Mouse (Mus musculus) neural tube, embryonic 15.5 days (tissue): Measurements from ENCODE around the gene Bcas3. TPM values are rescaled to one million over a fixed set of nuclear protein-coding genes. Genes with fewer than 3 reads are reported as not detected.

Experiments used
- ATAC-seq: fragments of 200-750 bp; cut with Nextera tagmentation; 2 replicates; pipeline ENCODE4 v1.8.0; 2017; ENCODE audit warnings: mild to moderate bottlenecking, moderate TSS enrichment, moderate library complexity; ENCODE audit not compliant: low FRiP score
- H3K27ac ChIP-seq: fragments of 300-500 bp; sonication (generic); replicated peaks from 2 replicates; pipeline ENCODE4 v1.5.1; 2015; ENCODE audit warnings: mild to moderate bottlenecking, inconsistent platforms
- H3K27me3 ChIP-seq: fragments of 300-500 bp; sonication (generic); replicated peaks from 2 replicates; pipeline ENCODE4 v1.6.1; 2015; ENCODE audit warnings: inconsistent platforms
- H3K36me3 ChIP-seq: fragments of 300-500 bp; sonication (generic); 2 replicates; pipeline ENCODE4 v1.6.1; 2015; ENCODE audit warnings: inconsistent platforms
- H3K4me1 ChIP-seq: fragments of 300-500 bp; sonication (generic); 2 replicates; pipeline ENCODE4 v1.6.1; 2015; ENCODE audit warnings: inconsistent platforms
- H3K4me2 ChIP-seq: fragments of 300-500 bp; sonication (generic); 2 replicates; pipeline ENCODE4 v1.6.1; 2015; ENCODE audit warnings: inconsistent platforms, mild to moderate bottlenecking, moderate library complexity
- H3K4me3 ChIP-seq: fragments of 300-500 bp; sonication (generic); replicated peaks from 2 replicates; pipeline ENCODE4 v1.5.1; 2015; ENCODE audit warnings: mild to moderate bottlenecking, inconsistent platforms
- H3K9ac ChIP-seq: fragments of 300-500 bp; sonication (generic); replicated peaks from 2 replicates; pipeline ENCODE4 v1.6.1; 2015; ENCODE audit warnings: mild to moderate bottlenecking, inconsistent platforms
- H3K9me3 ChIP-seq: fragments of 300-500 bp; sonication (generic); replicated peaks from 2 replicates; pipeline ENCODE4 v1.6.1; 2016; ENCODE audit warnings: inconsistent platforms
- WGBS: fragments of 180-500 bp; shearing (Covaris S2); methylation state at CpG from one replicate; pipeline ENCODE4 v1.1.7; 2015; ENCODE audit warnings: mixed read lengths; 5-methylcytosine and 5-hydroxymethylcytosine counted together
- polyA plus RNA-seq: library from polyadenylated mRNA; unstranded; fragments of >200 nt; fragmentation: Nextera tagmentation; extraction: Ambion mirVana; gene quantifications from 2 replicates; pipeline ENCODE4 v1.2.1, GENCODE M21; 2015

Gene Bcas3
- polyA plus RNA-seq, 1 experiment from 2014 or later: 31.6 TPM

DNA sequence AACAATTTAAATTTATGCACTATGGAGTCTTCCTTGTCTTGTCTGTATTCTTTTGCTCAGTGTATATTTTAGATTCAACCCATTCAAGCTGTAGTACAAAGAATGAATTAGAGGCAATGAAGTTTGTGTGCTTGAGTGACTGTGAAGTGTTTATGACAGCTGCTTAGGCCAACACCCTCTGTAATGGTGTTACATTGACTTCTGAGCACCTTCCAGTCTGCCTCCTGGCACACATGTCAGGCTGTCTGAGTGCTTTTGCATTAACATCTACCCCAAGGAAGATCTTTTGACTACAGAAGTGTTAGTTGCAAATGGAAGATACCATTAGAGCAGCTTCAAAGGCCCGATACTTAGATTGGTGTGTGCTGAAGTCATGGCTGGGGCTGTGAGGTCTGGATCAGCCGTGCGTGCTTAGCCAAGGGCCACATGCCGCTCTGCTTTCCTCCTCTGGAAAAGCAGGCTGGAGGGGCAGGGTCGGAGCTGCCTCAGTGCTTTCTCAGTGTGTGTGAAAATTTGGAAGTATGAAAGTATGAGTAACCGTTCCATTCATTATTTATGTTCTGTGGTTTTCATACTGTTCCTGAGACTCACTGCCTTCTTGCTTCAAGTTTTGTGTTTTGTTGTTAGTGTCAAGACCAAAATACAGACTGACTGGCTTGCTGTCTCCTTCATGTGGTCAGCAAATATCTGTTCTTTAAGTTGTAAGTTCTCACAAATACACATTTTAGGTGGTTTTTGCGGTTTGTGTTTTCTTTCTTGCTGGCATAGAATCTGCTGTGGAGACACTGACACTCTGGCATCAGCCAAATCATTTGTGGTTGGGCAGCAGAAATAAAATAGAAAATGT lies 31.2 kb downstream of the Bcas3 start:
- no peaks in the 10 kb centered on the region for H3K9me3 ChIP-seq
- WGBS: 81% methylated on average over 7 of the region's 7 CpGs
- no peak overlapping the region for H3K27ac ChIP-seq
- H3K36me3 ChIP-seq: no peaks in the 10 kb centered on the region
- no peak overlapping the region for H3K9ac ChIP-seq
- no peaks in the 10 kb centered on the region for H3K27me3 ChIP-seq
- H3K4me1 ChIP-seq: peaks cover 3% of the 10 kb centered on the region; the same call in 1 of the 2 replicates
- no peak overlapping the region for H3K4me2 ChIP-seq
- ATAC-seq: no peak
- H3K4me3 ChIP-seq: no peak overlapping the region

DNA sequence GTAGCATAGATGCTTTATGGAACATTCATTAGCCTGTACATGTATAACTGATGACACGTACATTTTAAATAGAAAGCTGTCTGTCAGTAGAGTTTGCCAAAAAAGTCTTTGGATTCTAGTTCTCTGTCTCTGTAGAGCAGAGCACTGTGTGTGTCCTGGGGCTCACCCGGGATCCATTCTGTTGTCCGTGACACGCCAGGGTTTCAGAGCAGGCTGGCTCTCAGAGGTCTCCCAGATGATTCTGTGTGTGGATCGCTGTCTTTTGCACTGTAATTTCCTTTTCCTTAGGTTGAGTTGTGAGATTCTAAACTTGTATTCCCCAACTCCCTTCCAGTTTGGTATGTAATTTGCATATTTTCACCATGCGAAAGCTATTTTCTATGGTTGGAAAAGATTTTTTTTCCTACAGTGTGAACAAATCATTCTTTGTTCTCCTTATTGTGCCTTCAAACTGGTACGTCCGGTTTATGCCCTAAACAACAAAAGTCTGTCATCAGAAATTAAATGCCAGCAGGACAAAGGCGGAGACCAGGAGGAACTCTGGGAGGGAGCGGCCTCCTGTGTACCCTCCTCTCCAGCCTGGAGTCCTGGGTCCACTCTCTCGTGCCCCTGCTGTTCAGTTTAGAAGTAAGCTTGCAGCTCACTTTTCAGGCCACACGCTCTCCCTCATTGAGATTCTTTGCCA lies 39.4 kb downstream of the Bcas3 start:
- Histone ChIP-seq H3K27ac (no peak overlapping the region), H3K4me1 (peaks cover 5% of the 10 kb centered on the region), H3K36me3 (no peaks in the 10 kb centered on the region), H3K9me3 (no peaks in the 10 kb centered on the region), H3K27me3 (no peaks in the 10 kb centered on the region), H3K9ac (no peak overlapping the region), H3K4me2 (no peak overlapping the region), H3K4me3 (no peak overlapping the region)
- WGBS: 35% methylated on average over 12 of the region's 12 CpGs
- ATAC-seq: no peak

DNA sequence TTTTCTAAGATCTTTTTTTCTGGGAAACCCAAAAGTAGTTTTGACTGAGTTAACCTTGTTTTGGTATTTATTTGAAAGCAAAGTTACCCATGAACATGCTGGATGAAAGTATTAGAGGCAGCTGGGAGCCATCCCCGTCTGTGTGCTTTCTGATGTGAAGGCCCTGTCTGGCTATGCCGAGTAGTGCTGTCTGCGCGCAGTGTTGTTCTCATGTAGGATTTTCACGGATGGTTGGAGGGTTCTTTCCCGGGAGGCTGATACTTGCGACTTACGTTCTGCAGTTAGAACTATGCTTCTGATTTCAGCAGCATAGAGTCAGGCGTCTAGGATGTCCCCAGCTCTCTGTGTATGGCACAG lies 39.9 kb downstream of the Bcas3 start:
- H3K4me3 ChIP-seq: no peak overlapping the region
- H3K27ac ChIP-seq: no peak overlapping the region
- 38% methylated on average over 9 of the region's 9 CpGs for WGBS
- no peak overlapping the region for H3K9ac ChIP-seq
- peaks cover 5% of the 10 kb centered on the region for H3K4me1 ChIP-seq
- H3K9me3 ChIP-seq: no peaks in the 10 kb centered on the region
- no peaks in the 10 kb centered on the region for H3K36me3 ChIP-seq
- H3K27me3 ChIP-seq: no peaks in the 10 kb centered on the region
- ATAC-seq: no peak
- H3K4me2 ChIP-seq: no peak overlapping the region

DNA sequence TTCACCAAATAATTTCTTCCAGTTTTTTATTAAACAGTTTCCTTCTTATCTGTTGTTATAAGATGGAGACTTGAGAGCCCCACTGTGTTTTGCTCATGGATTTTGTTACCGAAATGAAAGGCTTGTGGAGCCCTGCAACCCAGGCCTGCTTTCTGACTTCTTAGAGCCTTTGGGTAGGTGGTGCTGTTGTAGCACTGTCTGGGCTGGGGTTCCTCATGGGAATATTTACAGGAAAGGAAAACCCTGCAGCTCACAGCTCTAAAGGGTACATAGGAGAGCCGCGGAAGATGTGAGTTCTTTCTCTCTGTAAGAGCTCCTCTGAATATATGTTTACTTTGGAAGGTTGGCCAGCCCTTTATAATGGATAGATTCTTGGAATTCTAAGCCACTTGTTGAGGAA lies 41.0 kb downstream of the Bcas3 start:
- H3K36me3 ChIP-seq: no peaks in the 10 kb centered on the region
- H3K9me3 ChIP-seq: no peaks in the 10 kb centered on the region
- H3K4me1 ChIP-seq: peaks cover 5% of the 10 kb centered on the region
- no peak for ATAC-seq
- no peaks in the 10 kb centered on the region for H3K27me3 ChIP-seq
- no peak overlapping the region for H3K4me3 ChIP-seq
- 72% methylated on average over 3 of the region's 3 CpGs for WGBS
- no peak overlapping the region for H3K9ac ChIP-seq
- H3K4me2 ChIP-seq: no peak overlapping the region
- H3K27ac ChIP-seq: no peak overlapping the region

DNA sequence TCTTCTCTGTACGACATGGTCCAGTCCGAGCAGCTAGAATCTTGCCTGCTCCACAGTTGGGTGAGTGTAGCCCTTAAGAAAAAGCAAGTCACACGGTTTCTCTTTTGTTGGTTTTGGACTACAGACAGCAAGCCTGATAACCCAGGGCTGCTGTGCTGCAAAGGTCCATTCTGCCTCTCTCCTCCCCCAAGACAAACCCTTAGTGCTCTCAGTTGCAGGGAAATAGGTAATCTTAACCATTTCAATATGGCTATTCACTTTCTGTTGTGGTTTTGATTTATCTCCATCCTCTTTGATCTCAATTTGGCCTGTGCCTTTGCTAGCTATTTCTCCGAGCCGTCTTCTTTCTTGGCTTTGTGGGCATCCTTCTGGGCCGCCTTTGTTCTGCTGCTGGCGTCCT lies 42.4 kb downstream of the Bcas3 start:
- H3K9me3 ChIP-seq: no peaks in the 10 kb centered on the region
- no peaks in the 10 kb centered on the region for H3K27me3 ChIP-seq
- no peaks in the 10 kb centered on the region for H3K36me3 ChIP-seq
- 31% methylated on average over 7 of the region's 7 CpGs for WGBS
- ATAC-seq: no peak
- no peak overlapping the region for H3K27ac ChIP-seq
- H3K4me2 ChIP-seq: no peak overlapping the region
- H3K4me3 ChIP-seq: no peak overlapping the region
- H3K9ac ChIP-seq: no peak overlapping the region
- peaks cover 5% of the 10 kb centered on the region for H3K4me1 ChIP-seq

DNA sequence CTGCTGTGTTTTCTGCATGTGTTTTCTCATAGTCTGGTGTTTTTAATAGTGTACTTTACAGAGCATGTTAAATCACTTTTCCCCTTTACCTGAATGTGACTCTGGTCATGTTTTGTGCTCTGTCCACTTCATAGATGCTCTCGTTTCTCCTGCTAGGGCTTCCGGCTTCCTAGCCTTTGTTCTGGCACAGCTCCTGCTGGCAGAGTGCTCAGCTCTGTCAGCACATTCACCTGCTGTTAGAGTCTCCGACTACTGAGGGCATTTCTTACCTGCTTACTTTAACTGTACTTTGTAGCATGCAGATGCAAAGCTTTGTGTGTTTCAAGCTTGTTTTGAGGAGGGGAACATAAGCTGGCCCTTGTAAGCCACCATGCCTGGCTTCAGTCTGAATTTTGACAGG lies 53.6 kb downstream of the Bcas3 start:
- WGBS: 72% methylated on average over 3 of the region's 3 CpGs
- Histone ChIP-seq H3K4me1 (no peaks in the 10 kb centered on the region), H3K9me3 (no peaks in the 10 kb centered on the region), H3K36me3 (no peaks in the 10 kb centered on the region), H3K4me2 (no peak overlapping the region), H3K27me3 (no peaks in the 10 kb centered on the region), H3K4me3 (no peak overlapping the region), H3K9ac (no peak overlapping the region), H3K27ac (no peak overlapping the region)
- ATAC-seq: no peak

DNA sequence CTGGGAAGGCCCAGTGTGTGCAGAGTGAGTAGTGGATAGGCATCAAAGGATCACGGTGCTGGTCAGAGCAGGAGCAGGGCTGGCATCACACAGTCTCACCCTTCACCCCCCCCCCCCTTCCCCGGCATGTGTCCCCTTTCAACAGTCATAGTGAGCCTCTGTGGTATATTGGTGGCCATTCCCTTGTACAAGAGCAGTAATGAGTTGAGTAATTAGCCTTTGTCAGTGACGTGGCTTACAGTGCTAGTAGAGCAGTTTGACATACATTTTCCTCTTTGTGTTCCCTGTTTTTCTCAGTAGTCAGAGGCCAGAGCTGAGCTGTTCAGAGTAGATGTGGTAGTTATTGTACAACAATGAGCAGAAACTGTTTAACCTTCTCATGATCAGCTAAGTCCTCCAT lies 54.7 kb downstream of the Bcas3 start:
- Histone ChIP-seq H3K4me3 (no peak overlapping the region), H3K4me2 (no peak overlapping the region), H3K27ac (no peak overlapping the region), H3K4me1 (no peaks in the 10 kb centered on the region), H3K9me3 (no peaks in the 10 kb centered on the region), H3K9ac (no peak overlapping the region), H3K27me3 (no peaks in the 10 kb centered on the region), H3K36me3 (no peaks in the 10 kb centered on the region)
- WGBS: 72% methylated on average over 3 of the region's 3 CpGs
- ATAC-seq: no peak

DNA sequence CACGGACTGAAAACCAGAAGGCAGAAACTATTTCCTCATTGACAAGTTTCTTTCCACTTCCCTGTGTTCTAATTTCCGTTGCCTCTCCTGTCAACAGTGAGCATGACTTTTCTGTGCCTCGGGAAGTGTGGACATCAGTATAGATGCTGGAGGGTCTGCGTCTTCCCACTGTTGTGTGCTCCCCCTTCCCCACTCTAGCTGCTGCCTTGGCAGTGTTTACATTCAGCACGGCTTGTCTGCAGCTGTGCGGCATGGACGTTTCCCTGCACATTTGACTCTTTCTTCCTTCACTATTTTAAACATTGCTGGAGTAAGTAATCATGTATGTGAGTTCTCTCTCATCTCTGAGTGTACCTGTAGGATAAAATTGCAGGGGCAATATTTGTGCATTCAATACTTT lies 59.4 kb downstream of the Bcas3 start:
- no peak for ATAC-seq
- Histone ChIP-seq H3K36me3 (no peaks in the 10 kb centered on the region), H3K27me3 (no peaks in the 10 kb centered on the region), H3K4me2 (no peak overlapping the region), H3K9ac (no peak overlapping the region), H3K27ac (no peak overlapping the region), H3K9me3 (no peaks in the 10 kb centered on the region), H3K4me1 (no peaks in the 10 kb centered on the region), H3K4me3 (no peak overlapping the region)
- 77% methylated on average over 7 of the region's 7 CpGs for WGBS

DNA sequence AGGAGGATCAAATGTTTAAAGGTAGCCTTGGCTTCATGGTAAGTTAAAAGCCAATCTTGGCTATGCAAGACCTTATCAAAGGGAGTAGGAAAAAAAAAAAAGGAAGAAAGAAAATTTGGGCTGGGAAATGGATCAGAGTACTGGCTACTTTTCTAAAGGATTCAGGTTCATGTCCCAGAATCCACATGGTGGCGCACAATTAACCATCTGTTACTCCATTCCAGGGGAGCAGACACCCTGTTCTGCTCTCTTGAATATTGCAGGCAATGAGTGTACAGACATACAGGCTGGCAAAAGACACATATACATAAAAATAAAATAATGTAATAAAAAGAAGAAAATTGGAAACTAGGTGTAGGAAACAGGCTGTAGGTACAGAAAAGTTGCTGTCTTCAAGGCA lies 61.5 kb downstream of the Bcas3 start:
- no peak overlapping the region for H3K4me3 ChIP-seq
- ATAC-seq: no peak
- H3K4me1 ChIP-seq: no peaks in the 10 kb centered on the region
- H3K9me3 ChIP-seq: no peaks in the 10 kb centered on the region
- no peaks in the 10 kb centered on the region for H3K36me3 ChIP-seq
- no peak overlapping the region for H3K9ac ChIP-seq
- H3K27me3 ChIP-seq: no peaks in the 10 kb centered on the region
- WGBS: 87% methylated on average over 1 of the region's 1 CpGs
- no peak overlapping the region for H3K27ac ChIP-seq
- no peak overlapping the region for H3K4me2 ChIP-seq

DNA sequence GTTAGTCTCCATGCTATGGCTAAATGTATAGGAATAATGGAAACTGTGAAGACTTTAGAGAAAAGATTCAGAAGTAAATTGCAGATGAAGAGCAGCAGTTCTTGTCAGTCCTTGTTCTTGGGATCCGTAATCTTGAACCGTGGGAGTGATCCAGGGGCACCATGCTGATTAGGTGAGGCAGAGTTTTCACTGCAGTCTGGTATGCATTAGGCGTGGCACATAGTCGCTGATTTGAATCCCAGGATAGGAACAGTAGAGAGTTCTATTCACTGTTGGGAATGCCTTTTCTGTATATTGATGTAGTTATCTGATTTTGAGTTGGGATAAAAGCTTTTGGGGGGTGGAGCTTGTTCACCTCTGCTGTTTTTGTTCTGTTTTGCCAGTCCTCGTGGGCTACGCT lies 74.4 kb downstream of the Bcas3 start:
- Histone ChIP-seq H3K9ac (no peak overlapping the region), H3K4me2 (no peak overlapping the region), H3K27ac (no peak overlapping the region), H3K27me3 (no peaks in the 10 kb centered on the region), H3K9me3 (no peaks in the 10 kb centered on the region), H3K4me1 (no peaks in the 10 kb centered on the region), H3K4me3 (no peak overlapping the region), H3K36me3 (no peaks in the 10 kb centered on the region)
- ATAC-seq: no peak
- WGBS: 84% methylated on average over 6 of the region's 6 CpGs

DNA sequence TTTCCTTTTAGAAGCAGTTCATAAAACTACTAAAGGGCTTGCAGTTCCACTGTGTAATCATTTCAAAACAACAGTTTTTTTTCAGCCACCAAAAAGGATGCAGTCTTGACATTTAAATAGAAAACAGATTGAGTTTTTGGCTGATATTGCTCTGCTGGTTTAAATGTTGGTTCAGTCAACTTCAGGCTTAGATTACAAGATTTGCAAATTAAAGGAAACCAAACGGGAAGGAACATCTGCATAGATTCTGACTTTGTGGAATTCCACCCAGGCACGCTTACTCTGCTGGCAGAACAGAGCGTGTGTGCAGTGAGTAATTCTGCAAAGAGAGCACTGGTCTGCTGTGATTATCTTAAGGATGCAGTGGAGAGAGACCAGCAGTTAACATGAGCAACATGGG lies 75.3 kb downstream of the Bcas3 start:
- Histone ChIP-seq H3K9me3 (no peaks in the 10 kb centered on the region), H3K36me3 (no peaks in the 10 kb centered on the region), H3K4me2 (no peak overlapping the region), H3K9ac (no peak overlapping the region), H3K27me3 (no peaks in the 10 kb centered on the region), H3K4me1 (no peaks in the 10 kb centered on the region), H3K27ac (no peak overlapping the region), H3K4me3 (no peak overlapping the region)
- no peak for ATAC-seq
- WGBS: 44% methylated on average over 3 of the region's 3 CpGs

DNA sequence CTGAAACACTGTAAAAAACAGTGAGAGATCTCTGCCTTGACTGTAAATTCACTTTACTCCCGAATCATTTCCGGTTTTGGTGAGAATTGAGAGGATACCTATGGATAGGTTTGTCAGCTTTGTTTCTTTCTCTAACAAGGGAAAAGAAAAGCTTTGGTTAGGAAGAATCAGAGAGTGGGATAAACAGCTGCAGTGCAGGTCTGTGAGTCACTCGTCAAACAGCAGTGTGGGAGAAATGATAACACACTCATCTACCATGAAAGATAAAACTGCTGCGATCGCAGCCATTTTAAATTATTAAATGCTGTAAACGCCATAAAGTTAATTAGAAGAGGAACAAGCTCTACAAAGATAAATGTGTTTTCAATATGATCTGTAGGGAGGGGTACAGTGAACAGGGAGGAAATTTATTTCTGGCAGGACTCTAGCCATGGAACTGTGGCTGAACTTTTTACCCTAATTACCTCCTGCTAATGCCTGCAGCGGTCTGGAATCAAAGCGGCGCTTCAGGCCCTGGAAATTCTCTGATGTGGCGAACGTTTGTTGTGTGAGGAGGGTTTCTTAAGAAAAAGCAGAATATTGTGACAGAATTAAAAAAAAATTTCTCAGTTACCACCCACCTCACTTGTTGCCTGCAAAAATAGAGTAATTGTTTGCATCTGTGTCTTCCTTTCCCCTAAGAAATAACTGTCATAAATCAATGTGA lies 77.9 kb downstream of the Bcas3 start:
- no peaks in the 10 kb centered on the region for H3K36me3 ChIP-seq
- no peaks in the 10 kb centered on the region for H3K27me3 ChIP-seq
- H3K9me3 ChIP-seq: no peaks in the 10 kb centered on the region
- WGBS: 45% methylated on average over 11 of the region's 11 CpGs
- H3K9ac ChIP-seq: no peak overlapping the region
- H3K4me1 ChIP-seq: no peaks in the 10 kb centered on the region
- H3K4me3 ChIP-seq: no peak overlapping the region
- no peak for ATAC-seq
- no peak overlapping the region for H3K4me2 ChIP-seq
- H3K27ac ChIP-seq: no peak overlapping the region
